Mouse (Mus musculus): ENCODE measurements around the gene H1foo.

GRCm38 (mm10) chr6:115955664-115956063 is 10.9 kb downstream of the H1foo start:
- TF ChIP-seq POLR2A (IDR thresholded peaks at IDR 0.05; ENCODE audit: extremely low read depth, insufficient read depth, low read length) (no peak), CTCF (IDR thresholded peaks at IDR 0.05; ENCODE audit: extremely low read depth, insufficient read depth, low read length) (no peak)
